Mouse (Mus musculus): ENCODE data around the gene Rpl22l1.
"Not testable (repeated sequence)": the region's sequence is repeated elsewhere in the genome, so short reads cannot be mapped to it uniquely, and the experiment has no call there.

Gene Rpl22l1

GRCm38 (mm10) chr3:28805301-28806097, at the start of gene Rpl22l1:
Gene Rpl22l1, plus strand, starts transcription at chr3:28805436.
- DNase-seq (ENCODE audit: low spot score in 2 of 2): peak; percentile 98

GRCm38 (mm10) chr3:28755477-28755876, 49.8 kb upstream of the Rpl22l1 start:
- DNase-seq (ENCODE audit: low spot score in 2 of 2): no peak

DNA sequence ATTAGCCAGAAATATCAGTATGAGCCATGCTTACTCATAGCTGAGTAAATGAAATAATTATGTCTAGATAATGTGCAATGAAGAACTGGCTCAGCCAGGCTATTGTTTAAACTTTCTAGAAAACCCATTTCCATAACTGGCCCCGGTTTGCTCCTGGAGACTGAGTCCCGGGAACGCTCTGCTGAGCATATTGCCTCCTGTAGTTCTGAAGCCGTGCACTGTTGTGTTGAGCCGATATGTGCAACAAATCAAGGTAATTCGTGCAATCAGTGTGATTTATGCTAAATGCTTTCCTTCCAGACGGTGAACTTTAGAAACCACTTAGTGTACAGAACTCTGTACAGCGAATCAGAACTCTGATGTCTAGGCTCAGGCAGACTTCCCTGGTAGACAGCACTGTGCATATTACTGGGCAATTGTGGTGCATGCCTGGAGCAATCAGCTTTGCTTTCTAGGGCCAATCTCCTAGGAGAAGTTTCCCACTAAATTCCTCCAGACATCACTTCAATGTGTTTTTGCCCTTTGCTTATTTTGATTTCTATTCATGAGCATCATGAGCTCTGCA, 43.9 kb upstream of the Rpl22l1 start:
- no peak for DNase-seq (ENCODE audit: low spot score in 2 of 2)

GRCm38 (mm10) chr3:28766935-28767334, 38.3 kb upstream of the Rpl22l1 start:
- DNase-seq (ENCODE audit: low spot score in 2 of 2): no peak

GRCm38 (mm10) chr3:28768222-28768621, 37.0 kb upstream of the Rpl22l1 start:
- no peak for DNase-seq (ENCODE audit: low spot score in 2 of 2)

- not testable (repeated sequence) for DNase-seq (ENCODE audit: low spot score in 2 of 2)
Measured at GRCm38 (mm10) chr3:28772919-28773318, 32.3 kb upstream of the Rpl22l1 start.

GRCm38 (mm10) chr3:28775361-28775760, 29.9 kb upstream of the Rpl22l1 start:
- peak in 1 of 2 experiments; percentile 25 for DNase-seq (ENCODE audit: low spot score in 2 of 2)

- DNase-seq (ENCODE audit: low spot score in 2 of 2): peak; percentile 10 to 38
Measured at GRCm38 (mm10) chr3:28775958-28776357, 29.3 kb upstream of the Rpl22l1 start.

- DNase-seq (ENCODE audit: low spot score in 2 of 2): peak in 1 of 2 experiments; percentile 7
Measured at GRCm38 (mm10) chr3:28776491-28776890, 28.7 kb upstream of the Rpl22l1 start.

- no peak for DNase-seq (ENCODE audit: low spot score in 2 of 2)
Measured at GRCm38 (mm10) chr3:28780511-28780910, 24.7 kb upstream of the Rpl22l1 start.

GRCm38 (mm10) chr3:28780994-28781393, 24.2 kb upstream of the Rpl22l1 start, which contains the start of gene Eif5a2:
Gene Eif5a2, plus strand, starts transcription at chr3:28781276.
- peak; percentile 90 to 93 for DNase-seq (ENCODE audit: low spot score in 2 of 2)

GRCm38 (mm10) chr3:28781422-28781821, 23.8 kb upstream of the Rpl22l1 start:
- DNase-seq (ENCODE audit: low spot score in 2 of 2): no peak

DNA sequence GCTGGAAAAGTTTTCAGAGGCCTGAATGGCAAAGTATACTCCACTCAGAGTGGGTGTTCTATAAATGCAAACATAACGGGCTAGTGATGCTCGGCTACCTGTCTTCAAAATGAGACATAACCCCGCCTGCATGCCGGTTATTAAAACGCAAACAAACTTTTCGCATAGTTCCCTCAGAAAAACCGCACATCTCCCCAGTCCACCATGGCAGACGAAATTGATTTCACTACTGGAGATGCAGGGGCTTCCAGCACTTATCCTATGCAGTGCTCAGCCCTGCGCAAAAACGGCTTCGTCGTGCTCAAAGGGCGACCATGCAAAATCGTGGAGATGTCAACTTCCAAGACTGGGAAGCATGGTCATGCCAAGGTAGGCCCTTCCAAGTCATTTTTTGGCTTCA, 23.4 kb upstream of the Rpl22l1 start:
- DNase-seq (ENCODE audit: low spot score in 2 of 2): no peak

DNA sequence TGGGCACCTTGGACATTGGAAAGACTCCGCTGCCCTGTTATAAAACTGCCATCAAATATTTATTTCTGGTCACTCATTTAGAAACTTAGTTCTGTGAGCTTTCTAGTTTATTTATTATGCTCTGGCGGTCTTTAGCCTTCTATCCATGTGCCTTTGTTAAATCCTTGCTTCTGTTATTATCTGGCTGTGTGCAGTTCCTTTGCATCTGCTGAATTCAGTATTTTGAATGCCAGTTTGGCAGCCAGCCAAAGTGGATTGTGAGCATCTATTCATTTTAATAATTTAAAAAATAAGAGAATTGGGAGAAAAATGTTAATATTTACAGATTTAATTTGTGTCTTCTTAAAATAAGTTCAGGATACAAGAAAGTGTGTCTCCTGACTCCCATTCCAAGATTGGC, 21.1 kb upstream of the Rpl22l1 start:
- no peak for DNase-seq (ENCODE audit: low spot score in 2 of 2)

- no peak for DNase-seq (ENCODE audit: low spot score in 2 of 2)
Measured at GRCm38 (mm10) chr3:28794835-28795234, 10.4 kb upstream of the Rpl22l1 start.

DNA sequence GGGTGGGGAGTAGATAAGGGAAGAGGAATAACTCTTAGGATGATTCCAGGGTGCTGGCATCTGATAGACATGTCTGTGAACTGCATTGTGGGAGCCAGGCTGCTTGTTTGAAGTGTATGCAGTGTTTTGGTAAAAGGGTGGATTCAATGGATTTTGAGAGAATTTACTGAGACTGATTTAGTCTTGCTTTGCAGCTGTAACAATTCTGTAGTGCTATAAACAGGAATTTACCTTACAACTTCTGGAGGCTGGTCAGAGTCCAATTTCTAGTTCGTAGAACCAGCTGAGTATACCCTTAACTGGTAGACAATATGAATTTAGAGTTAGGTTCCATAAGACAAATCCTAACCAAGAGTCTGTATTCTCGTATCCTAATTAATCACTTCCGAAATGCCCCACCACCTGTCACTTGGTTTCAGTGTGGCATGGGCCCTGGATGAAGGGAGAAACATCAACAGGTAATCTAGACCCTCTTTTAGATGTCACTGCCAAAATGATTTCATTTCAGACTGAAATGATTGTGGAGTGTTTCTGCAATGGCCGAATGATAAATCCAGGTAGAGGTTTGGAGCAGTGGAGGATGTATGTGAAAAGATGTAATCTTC, 2.9 kb downstream of the Rpl22l1 start:
- no peak for DNase-seq (ENCODE audit: low spot score in 2 of 2)

DNA sequence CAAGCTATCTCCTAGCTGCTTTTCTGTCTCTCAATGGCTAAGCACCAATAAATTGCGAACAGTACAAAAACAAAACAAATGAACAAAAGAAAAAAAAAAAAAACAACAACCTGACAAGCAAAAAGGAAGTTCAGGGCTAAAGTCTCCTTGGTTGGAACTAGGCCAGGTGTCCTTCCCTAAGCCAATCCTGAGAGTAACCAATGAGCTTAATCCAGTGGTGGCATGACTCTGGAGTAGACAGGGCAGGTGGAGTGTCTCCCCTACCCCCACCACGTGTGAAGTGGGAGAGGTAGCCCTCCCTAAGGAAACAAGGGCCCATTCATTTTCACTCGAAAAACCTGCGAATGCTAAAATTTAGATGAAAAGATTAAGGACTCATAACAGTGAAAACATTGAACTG, 6.2 kb downstream of the Rpl22l1 start:
- no peak for DNase-seq (ENCODE audit: low spot score in 2 of 2)

DNA sequence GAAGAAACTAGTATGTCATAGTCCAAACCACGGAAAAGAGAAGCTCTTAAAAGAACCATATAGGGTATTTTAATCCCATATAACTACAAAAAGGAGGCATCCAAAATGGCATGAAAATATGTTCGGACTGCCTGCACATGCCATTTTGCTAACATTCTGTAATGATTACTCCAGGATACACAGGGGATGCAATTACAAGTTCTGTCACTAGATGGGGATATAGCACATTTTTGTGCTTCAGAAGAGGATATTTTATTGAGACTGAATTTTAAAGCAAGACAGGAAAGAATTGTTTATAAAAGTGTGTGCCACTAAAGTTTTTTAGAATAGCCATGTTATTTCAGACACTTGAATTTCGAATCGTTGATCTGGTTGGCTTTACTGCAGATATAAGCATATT, 9.1 kb downstream of the Rpl22l1 start:
- peak in 1 of 2 experiments; percentile 7 for DNase-seq (ENCODE audit: low spot score in 2 of 2)

DNA sequence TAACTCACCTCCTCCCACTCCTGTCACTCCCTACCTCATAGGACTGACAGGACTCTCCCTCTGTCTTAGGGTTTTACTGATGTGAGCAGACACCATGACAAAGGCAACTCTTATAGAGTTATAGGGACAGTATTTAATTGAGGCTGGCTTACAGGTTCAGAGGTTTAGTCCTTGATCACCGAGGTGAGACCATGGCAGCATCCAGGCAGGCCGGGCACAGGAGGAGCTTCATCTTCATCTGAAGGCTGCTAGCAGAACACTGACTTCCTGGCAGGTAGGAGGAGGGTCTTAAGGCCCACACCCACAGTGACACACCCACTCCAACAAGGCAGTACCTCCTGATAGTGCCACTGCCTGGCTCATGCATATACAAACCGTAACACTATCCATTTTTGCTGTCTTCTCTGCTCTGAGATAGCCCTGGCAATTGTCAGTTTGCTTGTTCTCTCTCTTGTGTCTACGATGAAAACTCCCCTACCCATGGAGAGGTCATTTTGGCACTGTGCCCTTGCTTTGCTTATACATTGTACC, 10.8 kb downstream of the Rpl22l1 start:
- DNase-seq (ENCODE audit: low spot score in 2 of 2): no peak

GRCm38 (mm10) chr3:28826272-28826671, 21.0 kb downstream of the Rpl22l1 start:
- DNase-seq (ENCODE audit: low spot score in 2 of 2): no peak

- DNase-seq (ENCODE audit: low spot score in 2 of 2): no peak
Measured at GRCm38 (mm10) chr3:28827605-28828004, 22.4 kb downstream of the Rpl22l1 start.

- DNase-seq (ENCODE audit: low spot score in 2 of 2): no peak
Measured at GRCm38 (mm10) chr3:28829454-28829853, 24.2 kb downstream of the Rpl22l1 start.

Data from spleen, postnatal 36 days (tissue).